Mouse (Mus musculus) heart, adult 9 months (tissue): Measurements from ENCODE around the gene Klhl29.

ENCODE experiments used
- DNase-seq, 2 experiments: peaks; one replicate each; pipeline ENCODE4 v3.0.0; 2022; ENCODE audit warnings: low spot score in 2 of 2

Gene Klhl29

GRCm38 (mm10) chr12:5222439-5223202 lies 152.9 kb downstream of the Klhl29 start:
- no peak for DNase-seq

GRCm38 (mm10) chr12:5219913-5220575 lies 155.4 kb downstream of the Klhl29 start:
- peak; percentile 37 to 61 for DNase-seq

GRCm38 (mm10) chr12:5215836-5216747 lies 159.4 kb downstream of the Klhl29 start:
- peak in 1 of 2 experiments; percentile 21 for DNase-seq

GRCm38 (mm10) chr12:5214266-5214665 lies 161.2 kb downstream of the Klhl29 start:
- DNase-seq: no peak

- peak; percentile 52 to 78 for DNase-seq
Observed at GRCm38 (mm10) chr12:5213339-5214104, 162.0 kb downstream of the Klhl29 start.

GRCm38 (mm10) chr12:5211884-5212283 lies 163.6 kb downstream of the Klhl29 start:
- DNase-seq: no peak

GRCm38 (mm10) chr12:5210786-5211185 lies 164.7 kb downstream of the Klhl29 start:
- DNase-seq: no peak

GRCm38 (mm10) chr12:5207941-5208905 lies 167.3 kb downstream of the Klhl29 start:
- DNase-seq: peak; percentile 20 to 42

GRCm38 (mm10) chr12:5207172-5207571 lies 168.3 kb downstream of the Klhl29 start:
- DNase-seq: no peak

GRCm38 (mm10) chr12:5204071-5204840 lies 171.2 kb downstream of the Klhl29 start:
- no peak for DNase-seq

- DNase-seq: no peak
Observed at GRCm38 (mm10) chr12:5203385-5203784, 172.1 kb downstream of the Klhl29 start.

GRCm38 (mm10) chr12:5198254-5198653 lies 177.2 kb downstream of the Klhl29 start:
- no peak for DNase-seq

GRCm38 (mm10) chr12:5194176-5194575 lies 181.3 kb downstream of the Klhl29 start:
- no peak for DNase-seq

- DNase-seq: no peak
Observed at GRCm38 (mm10) chr12:5192380-5192718, 183.1 kb downstream of the Klhl29 start.

GRCm38 (mm10) chr12:5191628-5192379 lies 183.7 kb downstream of the Klhl29 start:
- DNase-seq: peak; percentile 64 to 77

GRCm38 (mm10) chr12:5191206-5191605 lies 184.3 kb downstream of the Klhl29 start:
- DNase-seq: no peak

GRCm38 (mm10) chr12:5189446-5190150 lies 185.9 kb downstream of the Klhl29 start:
- no peak for DNase-seq

- DNase-seq: no peak
Observed at GRCm38 (mm10) chr12:5188899-5189298, 186.6 kb downstream of the Klhl29 start.
